Mouse (Mus musculus) layer of hippocampus, postnatal 14 days (tissue): ENCODE measurements around the gene Pde4b. TPM values are rescaled to one million over a fixed set of nuclear protein-coding genes. Genes with fewer than 3 reads are reported as not detected.

ENCODE experiments used
- DNase-seq, 2 experiments: peaks; one replicate each; pipeline ENCODE4 v3.0.0; 2021 to 2022; ENCODE audit warnings: low spot score in 2 of 2, mixed read lengths in 1 of 2
- total RNA-seq, 2 experiments: library from RNA; stranded (reverse); gene quantifications; 2 replicates each; pipeline ENCODE4 v1.2.3; 2021

Gene Pde4b
- total RNA-seq, 2 experiments from 2014 or later: 61.5 to 68.9 TPM

DNA sequence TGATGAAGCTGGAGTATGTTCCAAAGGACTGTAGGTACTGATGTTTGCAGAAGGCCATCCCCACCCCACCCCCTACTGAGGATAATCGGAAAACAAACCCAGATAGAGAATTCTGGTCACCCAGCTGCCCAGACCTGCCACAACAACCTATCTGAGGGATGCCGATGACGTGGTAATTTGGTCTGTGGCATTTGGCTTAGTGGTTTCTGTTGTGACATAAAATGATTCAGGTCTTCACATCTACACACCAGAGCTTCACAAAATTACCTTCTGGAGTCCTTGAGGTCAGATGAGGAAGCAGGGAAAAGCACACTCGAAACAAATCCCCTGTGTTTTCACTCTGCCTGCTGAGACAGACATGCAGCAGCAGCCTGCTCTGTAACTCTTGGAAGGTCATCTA, 444.4 kb downstream of the Pde4b start:
- no peak for DNase-seq

DNA sequence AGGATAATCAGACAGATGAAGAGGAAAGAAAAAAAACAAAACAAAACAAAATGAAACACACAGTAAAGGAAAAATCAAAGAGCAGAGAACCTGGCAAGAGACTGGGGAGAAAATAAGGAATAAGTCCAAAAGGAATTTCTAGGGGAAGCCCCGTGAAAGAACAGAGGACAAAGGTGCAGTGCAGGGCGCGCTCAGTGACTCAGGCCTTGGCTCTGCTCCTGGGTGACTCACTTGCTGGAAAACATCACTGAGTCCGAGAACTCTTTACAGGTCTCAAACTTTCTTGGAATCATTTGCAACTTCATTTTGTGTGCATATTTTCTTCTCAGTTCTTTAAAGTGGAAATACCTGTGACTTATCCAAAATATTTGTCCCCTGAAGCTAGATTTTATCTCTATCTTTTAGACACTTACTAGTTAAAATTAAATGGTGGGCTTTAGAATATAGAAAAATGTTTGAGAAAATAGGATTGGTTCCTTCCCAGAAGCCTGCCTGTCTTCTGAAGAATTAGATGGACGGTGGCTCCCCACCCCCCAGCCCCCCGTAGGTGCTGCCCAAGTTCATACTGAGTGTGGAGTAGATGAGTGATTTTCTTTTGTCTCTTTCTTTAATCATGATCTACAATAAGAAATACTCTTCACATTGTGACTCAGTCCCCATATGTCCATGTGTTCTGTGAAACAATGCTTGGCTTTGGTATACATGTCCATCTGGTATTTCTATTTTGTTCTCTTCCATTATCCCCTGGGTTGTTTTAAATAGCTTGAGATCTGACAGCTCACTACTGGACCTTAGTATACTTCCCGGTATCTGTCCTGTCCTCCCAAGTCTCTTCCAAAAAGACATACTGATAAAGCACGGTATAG, 446.1 kb downstream of the Pde4b start:
- peak; percentile 23 to 67 for DNase-seq

DNA sequence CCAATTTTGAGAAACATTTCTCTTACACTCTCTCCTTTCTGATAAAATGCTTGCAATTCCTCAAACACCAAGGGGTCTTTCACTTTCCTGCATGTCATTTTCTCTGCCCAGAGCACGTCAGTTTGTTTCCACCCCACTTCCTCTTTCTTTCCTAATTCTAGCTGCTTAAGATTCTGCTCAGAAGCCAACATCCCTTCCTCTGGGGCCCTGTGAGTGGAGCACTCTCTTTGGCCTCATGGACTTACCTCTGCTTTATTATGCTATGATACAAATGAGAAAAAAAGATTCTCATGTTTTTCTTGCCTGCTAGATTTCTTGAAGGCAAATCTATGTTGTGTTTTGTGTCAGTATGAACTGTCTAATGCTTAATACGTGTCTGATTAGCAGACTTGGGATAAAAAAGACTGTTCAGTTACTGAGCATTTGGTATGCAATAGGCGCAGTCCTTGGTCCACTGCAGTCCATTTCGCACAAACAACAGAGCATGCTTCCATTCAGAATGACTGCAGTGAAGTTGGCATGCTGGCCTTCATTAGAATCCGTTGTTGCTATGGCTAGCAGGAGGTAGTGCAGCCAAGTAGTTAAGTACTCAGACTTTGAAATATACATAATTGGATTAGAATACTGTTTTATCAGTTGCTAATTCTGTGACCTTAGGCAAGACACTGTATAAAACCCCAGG, 446.8 kb downstream of the Pde4b start:
- peak in 1 of 2 experiments; percentile 77 for DNase-seq

DNA sequence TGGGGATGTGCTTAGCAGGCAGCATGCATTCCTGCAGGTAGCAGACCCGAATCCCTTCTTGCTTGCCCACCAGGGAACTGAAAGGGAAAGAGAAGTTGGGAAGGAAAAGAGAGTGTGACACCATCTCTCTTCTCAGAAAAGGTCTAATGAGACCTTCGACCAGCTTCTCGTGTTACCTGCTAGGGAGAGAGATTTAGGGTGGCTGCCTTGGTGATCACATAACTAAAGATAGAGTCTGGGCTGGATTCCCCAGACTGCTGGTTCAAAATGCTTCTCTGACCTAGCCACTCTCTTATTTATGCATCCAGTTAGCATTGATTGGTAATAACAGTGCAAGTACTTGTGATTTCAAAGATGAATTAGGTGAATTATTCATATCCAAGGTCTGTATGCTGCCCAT, 448.5 kb downstream of the Pde4b start:
- no peak for DNase-seq

DNA sequence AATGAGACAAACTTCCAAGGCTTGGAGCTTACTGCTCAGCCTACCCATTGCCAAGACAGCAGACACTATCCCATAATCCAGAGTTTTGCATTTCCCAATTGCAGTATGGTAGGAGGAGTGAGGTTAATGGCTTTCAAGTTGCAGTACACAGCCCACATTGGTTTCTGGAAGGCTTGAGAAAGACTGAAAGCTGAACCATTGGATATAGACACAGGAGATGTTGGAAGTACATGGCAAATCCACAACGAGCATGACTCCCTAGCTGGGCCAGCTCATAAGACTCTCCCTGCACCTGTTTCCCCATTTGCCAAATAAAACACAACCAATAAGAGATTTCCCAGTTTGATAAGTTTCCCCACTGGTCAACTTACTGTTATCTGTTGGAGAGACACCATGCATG, 450.9 kb downstream of the Pde4b start:
- DNase-seq: no peak

DNA sequence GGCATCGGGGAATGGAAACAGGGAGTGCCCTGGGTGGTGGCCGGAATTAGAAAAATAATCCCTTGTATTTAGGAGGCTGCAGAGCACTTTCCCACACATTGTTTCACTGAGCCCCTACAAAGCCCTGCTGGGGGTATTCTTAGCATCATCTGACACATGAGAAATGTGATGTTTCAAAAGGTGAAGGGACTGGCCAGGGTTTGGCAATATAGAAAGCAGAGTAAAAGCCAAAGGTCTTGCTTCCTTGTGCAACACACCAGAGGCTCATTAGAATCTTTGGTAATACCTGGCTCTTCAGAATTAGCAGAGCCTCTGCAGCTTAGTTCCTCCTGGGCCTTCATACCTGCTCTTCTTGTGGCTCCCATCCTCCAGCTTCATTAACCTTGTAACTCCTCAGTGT, 451.4 kb downstream of the Pde4b start:
- DNase-seq: no peak

DNA sequence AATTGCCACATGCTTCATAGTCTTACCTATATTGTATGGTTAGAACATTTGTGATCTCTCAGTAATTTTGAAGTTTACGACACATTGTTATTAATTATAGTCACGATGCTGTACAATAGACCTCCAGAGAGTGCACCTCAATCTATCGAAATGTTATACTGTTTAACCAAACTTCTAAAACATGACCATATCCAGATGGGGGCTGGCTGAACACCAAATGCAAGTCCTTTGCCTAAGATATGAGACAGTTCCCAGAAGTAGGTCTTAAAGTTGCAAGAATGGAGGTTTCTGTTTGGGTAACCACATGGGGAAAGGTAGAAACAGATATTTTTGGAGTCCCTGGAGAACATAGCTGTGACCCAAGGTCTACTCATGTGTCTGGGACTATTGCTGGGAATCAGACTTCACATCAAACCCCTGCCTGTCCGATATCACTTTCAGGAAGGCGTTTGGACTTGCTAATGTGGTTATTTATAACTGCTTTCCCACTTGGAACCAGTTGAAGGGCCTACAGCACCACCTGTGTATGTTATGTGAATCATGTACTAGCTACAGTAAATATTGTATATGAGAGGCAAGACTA, 452.3 kb downstream of the Pde4b start:
- DNase-seq: no peak

DNA sequence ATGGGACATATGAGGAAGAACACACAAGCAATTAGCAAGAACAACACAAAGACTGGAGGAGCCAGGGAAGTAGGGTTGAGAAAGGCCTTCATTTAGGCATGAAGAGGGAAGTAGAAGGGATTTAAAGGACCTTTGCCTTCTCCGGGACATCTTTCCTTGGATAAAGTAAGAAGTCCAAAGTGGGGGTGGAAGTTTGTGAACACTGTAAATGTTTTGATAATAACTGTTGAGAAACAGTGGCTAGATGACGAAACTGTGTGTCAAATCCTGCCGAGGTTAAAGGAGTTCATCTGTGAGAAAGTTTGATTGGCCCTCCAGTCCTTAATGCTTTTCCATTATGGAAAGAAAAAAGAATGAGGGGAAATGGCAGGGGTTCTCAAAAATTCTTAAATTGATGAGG, 455.6 kb downstream of the Pde4b start:
- DNase-seq: no peak

DNA sequence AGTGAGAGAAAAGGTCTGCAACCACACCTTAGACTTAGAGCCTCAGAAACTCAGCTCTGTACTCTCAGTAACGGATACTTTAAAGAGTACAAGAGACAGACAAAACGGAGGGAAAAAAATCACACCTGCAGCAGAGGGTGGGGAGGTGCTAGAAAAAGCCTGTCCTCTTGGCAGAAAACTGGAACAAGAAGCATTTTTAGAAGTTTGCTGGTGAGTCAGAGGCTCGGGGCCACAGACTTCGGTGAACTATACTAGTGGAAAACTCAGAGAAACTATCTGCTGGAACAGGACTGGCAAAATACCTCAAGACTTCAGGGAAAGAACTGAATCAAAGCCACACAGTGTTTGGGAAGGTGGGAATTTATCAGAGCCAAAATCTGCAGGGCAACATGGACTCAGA, 457.9 kb downstream of the Pde4b start:
- no peak for DNase-seq

DNA sequence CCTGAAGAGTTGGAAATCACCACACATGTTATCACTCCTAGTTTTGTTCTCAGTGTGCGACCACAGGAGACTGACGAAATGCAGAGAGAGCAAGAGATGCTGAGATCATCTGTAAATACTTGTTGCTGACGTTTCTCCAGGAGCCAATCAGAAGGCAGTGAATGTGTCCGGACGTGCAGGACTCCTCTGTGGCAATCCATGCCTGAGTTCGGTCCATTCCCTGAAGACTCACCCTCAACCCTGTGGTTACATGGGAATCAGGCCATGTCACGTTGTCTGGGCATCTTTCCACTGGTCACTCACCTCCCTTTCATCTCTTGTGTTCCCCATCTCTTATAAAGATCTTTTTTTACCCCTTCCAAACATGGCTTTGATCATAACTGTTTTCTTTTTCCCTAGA, 468.2 kb downstream of the Pde4b start:
- DNase-seq: no peak

DNA sequence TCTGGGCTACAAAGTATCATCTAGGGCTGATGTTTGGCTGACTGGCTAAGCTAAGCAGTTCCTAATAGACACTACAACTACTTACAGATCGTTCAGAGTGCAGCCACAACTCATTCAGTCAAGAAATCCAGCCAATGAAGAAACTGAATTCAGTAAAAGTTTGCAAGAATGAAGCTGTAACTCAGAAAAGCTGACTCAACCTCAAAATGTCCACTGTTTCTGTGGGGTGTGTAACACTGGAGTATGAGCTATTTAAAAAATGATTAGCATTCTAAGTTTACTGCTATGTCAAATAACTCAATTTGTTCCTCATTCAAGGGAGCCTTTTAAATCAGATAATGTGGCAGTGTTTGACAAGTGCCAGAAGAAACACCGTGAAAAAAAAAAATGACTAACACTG, 469.7 kb downstream of the Pde4b start:
- DNase-seq: no peak

DNA sequence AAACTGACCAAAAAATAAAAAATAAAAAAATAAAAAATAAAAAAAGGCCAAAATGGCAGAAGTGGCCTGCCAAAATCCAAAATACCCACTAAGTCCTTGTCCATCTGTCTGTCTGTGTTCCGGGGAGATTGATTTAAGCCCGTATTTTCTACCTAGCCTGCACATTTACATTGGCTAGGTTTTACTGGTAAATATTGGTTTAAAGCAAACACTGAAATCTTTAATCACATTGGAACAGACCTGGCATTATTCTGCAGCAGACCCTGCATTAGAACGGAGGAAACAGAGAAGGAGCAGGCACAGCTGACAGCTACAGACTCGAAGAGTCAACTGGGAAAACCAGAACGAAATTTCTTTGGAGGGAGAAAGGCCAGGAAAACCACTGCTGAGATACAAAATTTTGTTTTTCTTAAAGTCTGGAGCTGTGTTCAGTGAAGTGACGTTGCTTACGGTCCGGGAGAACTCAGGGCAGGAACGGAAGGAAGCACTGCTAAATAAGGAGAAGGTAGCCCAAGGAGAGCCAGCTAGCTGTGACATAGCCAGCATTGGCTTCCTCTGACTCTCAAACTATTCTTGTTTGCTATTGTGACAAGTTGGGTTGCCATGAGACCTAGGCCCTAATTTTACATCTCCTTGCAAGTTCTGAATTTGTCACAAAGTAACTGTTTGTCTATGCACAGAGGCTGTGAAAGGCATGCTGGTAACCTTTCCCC, 470.3 kb downstream of the Pde4b start:
- DNase-seq: no peak

DNA sequence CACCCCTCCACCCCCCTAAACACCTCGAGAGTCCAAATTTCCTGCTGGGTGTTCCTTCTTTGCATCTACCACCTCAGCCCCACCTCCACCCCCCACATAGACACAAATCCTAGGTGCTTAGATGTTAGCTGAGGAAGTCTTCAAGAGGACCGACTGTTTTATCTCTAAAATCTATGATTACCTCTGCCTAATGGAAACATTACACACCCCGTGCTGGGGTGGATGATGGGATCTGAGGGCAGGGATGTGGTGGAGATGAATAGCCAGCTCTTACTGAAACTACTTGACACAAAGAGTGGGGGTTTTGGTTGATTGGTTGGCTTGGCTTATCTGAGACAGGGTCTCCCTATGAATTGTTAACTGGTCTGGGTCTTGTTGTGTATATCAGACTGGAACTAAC, 471.0 kb downstream of the Pde4b start:
- DNase-seq: no peak

DNA sequence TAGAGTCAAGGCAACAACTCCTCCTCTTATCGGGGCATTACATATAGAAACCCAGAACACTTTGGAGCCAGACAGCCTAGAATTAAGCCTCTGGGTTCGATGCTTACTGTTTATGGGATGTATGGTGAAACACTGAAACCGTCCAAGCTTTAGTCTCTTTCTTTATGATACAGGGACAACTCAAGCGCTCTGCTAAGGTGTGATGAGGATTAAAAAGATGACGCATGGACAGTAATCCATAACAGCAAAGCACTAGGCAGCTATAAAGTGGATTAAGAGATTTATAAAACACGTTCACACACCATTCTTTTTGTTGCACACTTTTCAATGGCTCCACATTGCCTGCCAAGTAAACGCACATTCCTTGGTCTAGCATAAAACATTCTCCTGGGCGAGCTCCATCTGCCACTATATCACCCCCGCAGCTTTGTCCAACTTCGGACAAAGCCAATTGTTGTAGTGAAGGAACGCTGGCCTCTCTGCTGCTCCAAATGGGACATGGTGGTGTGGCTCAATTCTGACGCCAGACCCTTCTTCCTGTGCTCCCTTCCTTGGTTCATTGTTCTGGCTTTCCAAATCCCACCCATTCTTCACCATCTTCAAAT, 473.4 kb downstream of the Pde4b start:
- no peak for DNase-seq

DNA sequence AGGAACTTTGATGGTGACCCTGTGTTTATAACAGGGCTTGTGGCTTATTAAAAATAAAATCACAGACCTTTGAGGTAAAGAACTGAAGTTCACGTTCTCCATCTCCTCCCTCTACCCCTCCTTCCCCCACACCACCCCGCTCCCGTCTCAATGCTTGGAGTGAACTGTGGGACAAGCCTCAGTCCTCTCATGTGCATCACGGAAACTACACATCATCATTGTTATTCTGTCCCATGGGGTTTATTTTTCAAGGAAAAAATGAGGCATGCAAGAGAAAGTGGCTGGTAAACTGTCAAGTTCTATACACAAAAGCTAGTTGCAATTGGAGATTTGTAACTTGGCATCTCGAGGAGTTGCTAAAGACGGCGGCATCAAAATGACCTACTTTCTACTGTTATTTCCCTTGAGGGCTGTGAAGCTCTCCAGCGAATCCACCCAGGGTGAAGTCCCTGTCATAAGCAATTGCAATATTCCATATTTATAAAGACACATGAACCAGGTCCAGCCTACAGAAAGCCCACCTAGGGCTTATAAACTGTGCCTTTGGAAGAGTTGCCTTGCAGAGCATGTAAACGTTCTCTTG, 476.0 kb downstream of the Pde4b start:
- no peak for DNase-seq

DNA sequence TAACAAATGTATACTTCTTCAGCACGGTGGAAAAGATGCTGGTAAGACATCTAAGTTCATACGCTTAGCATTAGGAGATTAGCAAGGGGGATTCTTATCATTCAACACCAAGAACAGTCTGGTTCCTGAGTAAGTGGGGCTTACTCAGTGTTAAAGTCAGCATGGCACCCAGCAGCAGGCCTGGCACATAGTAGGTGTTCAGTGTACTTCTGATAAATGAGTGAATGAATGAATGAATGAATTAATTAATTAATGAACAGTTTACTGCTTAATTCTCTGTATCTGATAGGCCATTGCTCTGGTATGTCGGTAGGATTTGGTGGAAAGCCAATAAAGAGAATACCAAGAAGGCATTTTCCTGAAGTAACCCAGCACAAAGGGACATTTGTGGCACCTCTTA, 476.9 kb downstream of the Pde4b start:
- DNase-seq: no peak

DNA sequence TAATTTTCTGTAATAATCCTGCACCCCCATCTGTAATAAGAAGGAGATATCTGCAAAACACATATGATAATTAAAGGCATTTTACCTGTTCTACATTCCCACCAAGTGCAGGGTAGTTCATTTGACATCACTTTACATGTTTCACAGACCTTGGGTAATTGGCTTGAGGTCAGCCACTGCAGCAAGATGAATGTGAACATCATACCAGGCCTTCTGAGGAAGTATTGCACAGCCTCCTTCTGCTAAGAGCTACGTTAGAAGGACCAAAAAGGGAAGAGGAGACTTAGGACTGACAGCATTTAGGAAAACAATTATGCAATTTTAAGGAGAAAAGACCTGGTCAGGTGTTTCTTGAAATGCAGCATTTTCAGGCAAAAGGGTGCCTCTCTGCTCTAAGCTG, 479.1 kb downstream of the Pde4b start:
- no peak for DNase-seq

DNA sequence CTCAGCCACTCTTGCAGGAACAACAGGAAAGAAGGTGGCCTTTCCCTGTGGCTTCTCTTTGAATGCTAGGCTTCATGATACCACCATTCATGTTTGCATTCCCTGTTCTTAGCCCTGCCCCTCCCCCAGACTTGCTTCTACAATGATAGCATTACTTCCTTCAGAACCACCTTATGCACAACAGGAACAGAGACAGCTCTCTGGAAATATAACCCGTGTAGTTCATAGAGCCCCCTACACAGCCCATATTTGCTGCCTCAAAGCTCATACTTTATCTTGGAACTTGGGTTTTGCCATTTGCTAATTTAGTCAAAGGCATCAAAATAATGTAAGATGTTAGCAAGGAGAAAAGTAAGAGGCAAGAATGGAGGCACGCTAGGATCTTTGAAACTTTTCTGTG, 479.8 kb downstream of the Pde4b start:
- no peak for DNase-seq

DNA sequence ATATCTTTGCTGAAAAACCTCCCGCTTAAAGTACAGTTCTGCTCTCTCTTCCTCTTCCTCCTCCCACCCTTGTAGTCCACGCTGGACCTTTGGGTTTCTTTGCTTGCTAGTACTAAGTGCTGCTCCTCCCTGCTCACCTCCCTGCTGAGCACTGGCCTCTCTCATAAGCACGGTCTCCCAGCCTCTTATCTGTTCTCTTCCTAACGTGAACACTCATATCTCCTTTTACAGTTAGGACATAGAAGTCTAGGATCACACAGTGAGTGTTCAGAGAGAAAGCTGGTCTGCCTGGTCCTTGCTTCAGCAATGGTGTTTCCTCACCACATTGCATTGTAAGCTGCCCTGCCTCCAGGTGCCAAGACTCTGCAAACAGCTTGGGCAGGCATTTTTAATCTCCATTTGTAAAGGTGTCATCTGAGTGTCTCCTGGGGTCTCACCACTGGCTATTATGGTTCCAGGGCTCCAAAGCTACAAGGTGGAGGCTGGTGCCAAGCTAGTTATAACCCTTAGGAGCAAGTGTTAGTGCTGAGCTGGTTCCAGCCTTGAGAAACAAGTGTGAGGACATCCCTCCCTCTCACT, 480.4 kb downstream of the Pde4b start:
- DNase-seq: no peak

DNA sequence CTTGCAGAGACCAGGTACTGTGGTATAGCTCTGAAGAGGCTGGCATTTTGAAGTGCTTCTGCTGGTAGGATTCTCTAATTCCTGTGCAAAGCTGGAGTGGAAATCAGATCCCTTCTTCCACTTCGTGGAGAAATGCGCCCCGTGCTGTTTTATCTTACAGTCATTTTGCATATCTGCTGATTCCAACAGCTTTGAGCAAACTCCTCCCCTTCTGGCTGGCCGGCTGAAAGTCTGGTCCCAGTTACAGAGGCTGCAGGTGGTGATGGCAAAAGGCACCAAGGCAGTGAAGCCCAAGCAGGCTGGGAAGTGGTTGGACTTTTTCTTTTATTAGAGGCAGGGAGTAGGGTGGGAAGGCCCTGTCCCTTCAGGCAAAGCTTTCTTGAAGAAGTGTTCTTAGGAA, 481.2 kb downstream of the Pde4b start:
- DNase-seq: peak in 1 of 2 experiments; percentile 55
